Mouse (Mus musculus): ENCODE measurements around the gene Sarm1. TPM values are rescaled to one million over a fixed set of nuclear protein-coding genes. Genes with fewer than 3 reads are reported as not detected.
A peak's percentile ranks its signal among the peaks of the same experiment; 100 is the strongest.

The Sarm1 gene
- polyA plus RNA-seq, 1 experiment from 2014 or later: 49.7 TPM

DNA sequence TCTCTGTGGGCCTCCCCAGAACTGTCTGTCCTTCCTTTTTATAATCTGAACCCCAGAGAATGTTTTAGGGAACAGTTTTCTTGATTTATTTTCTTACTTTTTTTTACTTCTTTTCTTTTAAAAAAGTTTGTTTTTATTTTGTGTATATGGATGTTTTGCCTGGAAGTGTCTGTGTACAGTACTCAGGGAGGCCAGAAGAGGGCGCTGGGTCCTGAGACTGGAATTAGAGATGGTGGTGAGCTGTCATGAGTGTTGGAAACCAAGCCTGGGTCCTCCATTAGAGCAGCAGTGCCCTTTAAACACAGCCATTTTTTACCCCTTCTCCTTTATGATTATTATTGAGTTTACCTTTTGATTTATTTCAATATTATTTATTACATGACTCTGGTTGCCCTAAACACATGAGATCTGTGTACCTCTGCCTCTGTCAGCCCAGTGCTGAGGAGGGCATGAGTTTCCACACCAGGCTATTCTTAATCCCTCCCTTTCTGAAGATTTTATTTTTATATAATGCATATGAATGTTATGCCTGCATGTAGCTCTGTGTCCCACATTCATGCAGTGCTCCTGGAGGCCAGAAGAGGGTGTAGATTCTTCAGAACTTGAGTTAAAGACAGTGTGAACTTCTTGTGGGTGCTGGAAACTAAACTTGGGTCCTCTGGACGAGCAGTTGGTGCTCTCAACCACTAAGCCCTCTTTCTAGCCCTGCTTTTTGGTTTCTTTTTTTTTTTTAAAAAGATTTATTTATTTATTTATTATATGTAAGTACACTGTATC, 18.2 kb upstream of the Sarm1 start:
- Histone ChIP-seq H3K4me3 (replicated peaks; ENCODE audit: low read depth, low read length) (no peak overlapping the region), H3K4me2 (ENCODE audit: low read length) (no peak overlapping the region), H3K36me3 (ENCODE audit: control insufficient read depth, insufficient read depth, low read length) (peaks cover 62% of the 10 kb centered on the region), H3K9me3 (ENCODE audit: control insufficient read depth, low read length) (no peaks in the 10 kb centered on the region), H3K27ac (replicated peaks; ENCODE audit: low read depth, low read length) (no peak overlapping the region), H3K4me1 (ENCODE audit: control insufficient read depth, insufficient read depth, low read length) (peaks cover 13% of the 10 kb centered on the region), H3K9ac (replicated peaks; ENCODE audit: low read length) (no peak overlapping the region), H3K27me3 (ENCODE audit: control insufficient read depth, insufficient read depth, low read length) (no peaks in the 10 kb centered on the region)
- DNase-seq (no peak), ATAC-seq (ENCODE audit: low FRiP score, low TSS enrichment) (no peak)
- 69% methylated on average over 2 of the region's 2 CpGs for WGBS

DNA sequence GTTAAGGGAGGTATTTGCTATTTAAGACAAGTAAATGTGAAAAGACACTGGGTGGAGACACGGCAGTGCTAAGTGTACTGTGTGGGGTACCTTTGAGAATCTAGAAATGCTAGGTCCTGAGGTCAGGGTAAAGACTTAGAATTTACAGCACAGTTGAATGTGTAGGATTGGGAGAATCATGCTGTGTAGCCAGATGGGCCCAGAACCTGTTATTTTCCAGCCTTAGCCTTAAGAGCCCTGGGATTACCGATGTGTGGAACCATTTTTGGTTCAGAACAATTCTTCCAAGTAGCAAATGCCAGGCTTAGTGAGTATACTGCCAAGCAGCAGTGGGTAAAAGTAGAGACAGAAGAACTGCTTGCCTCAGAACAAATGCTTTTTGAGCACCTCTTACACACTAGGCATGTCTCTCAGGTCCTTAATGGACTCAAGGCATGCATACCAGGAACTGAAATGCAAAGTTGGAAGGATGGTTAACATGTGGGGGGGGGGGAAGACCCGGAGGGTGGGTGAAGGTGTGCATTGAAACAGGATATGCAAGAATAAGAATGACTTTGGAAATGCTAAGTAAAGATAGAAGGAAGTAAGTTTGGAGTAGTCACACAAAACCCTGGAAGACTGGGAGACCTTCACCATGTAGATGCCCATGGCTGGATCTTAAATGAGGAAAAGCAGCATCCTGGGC, 15.7 kb upstream of the Sarm1 start:
- Histone ChIP-seq H3K4me2 (ENCODE audit: low read length) (peak overlapping the region; percentile 88), H3K9me3 (ENCODE audit: control insufficient read depth, low read length) (no peaks in the 10 kb centered on the region), H3K4me3 (replicated peaks; ENCODE audit: low read depth, low read length) (peak overlapping the region; percentile 92), H3K27me3 (ENCODE audit: control insufficient read depth, insufficient read depth, low read length) (no peaks in the 10 kb centered on the region), H3K4me1 (ENCODE audit: control insufficient read depth, insufficient read depth, low read length) (peaks cover 13% of the 10 kb centered on the region), H3K27ac (replicated peaks; ENCODE audit: low read depth, low read length) (no peak overlapping the region), H3K36me3 (ENCODE audit: control insufficient read depth, insufficient read depth, low read length) (peaks cover 49% of the 10 kb centered on the region), H3K9ac (replicated peaks; ENCODE audit: low read length) (peak overlapping the region; percentile 91)
- DNase-seq (no peak), ATAC-seq (ENCODE audit: low FRiP score, low TSS enrichment) (no peak)
- 81% methylated on average over 3 of the region's 3 CpGs for WGBS

DNA sequence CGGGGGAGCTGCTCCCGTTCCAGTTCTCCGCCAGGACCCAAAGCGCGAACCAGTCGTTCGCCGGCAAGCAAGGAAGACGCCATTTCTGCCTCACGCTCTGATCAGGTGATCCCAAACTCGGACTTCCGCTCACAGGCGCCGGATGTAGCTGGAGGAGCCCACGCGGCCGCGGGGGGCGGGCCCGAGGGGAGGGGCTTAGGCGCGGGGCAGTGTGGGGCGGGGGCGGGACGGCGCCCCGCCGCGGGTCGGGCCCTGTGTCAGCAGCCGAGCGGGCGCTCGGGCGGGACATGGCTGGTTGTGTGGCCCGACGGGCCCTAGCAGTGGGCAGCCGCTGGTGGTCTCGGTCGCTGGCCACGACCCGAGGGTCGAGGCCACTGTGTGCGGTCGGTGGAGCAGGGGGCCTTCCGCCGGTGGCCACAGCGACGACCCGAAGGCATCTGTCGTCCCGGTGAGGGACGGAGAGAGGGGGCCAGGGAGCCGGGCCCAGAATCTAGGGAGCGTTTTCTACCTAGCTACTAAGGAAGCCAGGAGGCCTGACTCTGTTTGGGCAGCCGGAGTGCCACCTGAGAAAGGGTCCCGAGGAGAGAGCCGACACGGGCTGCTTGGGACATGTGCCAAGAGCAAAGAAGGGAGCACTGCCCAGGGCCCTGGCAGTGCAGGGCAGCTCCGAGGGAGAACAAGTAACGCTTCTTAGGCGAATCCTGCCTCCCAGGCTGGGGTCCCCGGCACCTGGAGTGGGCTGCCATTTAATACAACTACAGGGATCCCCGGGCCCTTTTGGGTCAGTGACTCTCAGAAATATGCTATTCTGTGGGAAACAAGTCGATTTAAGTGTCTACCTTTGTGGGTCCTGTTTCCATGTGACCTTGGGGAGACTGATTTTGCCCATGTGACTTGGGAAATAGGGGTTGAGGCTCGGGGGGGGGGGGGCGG, 14.7 kb upstream of the Sarm1 start, which contains the start of the genes Tmem199 and Poldip2:
Tmem199 (minus strand) TSS at position 148 of the 933 bp plus-strand sequence.
Poldip2 (plus strand) TSS at position 169 of the 933 bp plus-strand sequence.
- Histone ChIP-seq H3K4me2 (ENCODE audit: low read length) (peak within 1 kb of the TSS; percentile 88), H3K4me3 (replicated peaks; ENCODE audit: low read depth, low read length) (peak within 1 kb of the TSS; percentile 92), H3K27ac (replicated peaks; ENCODE audit: low read depth, low read length) (peak within 1 kb of the TSS; percentile 85), H3K36me3 (ENCODE audit: control insufficient read depth, insufficient read depth, low read length) (peaks cover 50% of the 10 kb centered on the region), H3K9ac (replicated peaks; ENCODE audit: low read length) (peak within 1 kb of the TSS; percentile 91), H3K4me1 (ENCODE audit: control insufficient read depth, insufficient read depth, low read length) (peaks cover 13% of the 10 kb centered on the region), H3K27me3 (ENCODE audit: control insufficient read depth, insufficient read depth, low read length) (no peaks in the 10 kb centered on the region), H3K9me3 (ENCODE audit: control insufficient read depth, low read length) (no peaks in the 10 kb centered on the region)
- under 1% methylated on average over 67 of the region's 67 CpGs for WGBS
- ATAC-seq (ENCODE audit: low FRiP score, low TSS enrichment): peak; percentile 95
- peak; percentile 98 for DNase-seq

- H3K27me3 ChIP-seq (ENCODE audit: control insufficient read depth, insufficient read depth, low read length): no peaks in the 10 kb centered on the region
- ATAC-seq (ENCODE audit: low FRiP score, low TSS enrichment) (no peak), DNase-seq (peak; percentile 59)
- H3K4me1 ChIP-seq (ENCODE audit: control insufficient read depth, insufficient read depth, low read length): peaks cover 13% of the 10 kb centered on the region
- H3K4me3 ChIP-seq (replicated peaks; ENCODE audit: low read depth, low read length): no peak overlapping the region
- H3K9ac ChIP-seq (replicated peaks; ENCODE audit: low read length): no peak overlapping the region
- H3K4me2 ChIP-seq (ENCODE audit: low read length): no peak overlapping the region
- H3K9me3 ChIP-seq (ENCODE audit: control insufficient read depth, low read length): no peaks in the 10 kb centered on the region
- WGBS: 78% methylated on average over 5 of the region's 5 CpGs
- no peak overlapping the region for H3K27ac ChIP-seq (replicated peaks; ENCODE audit: low read depth, low read length)
- peaks cover 39% of the 10 kb centered on the region for H3K36me3 ChIP-seq (ENCODE audit: control insufficient read depth, insufficient read depth, low read length)
Observed at GRCm38 (mm10) chr11:78509148-78509547, 11.6 kb upstream of the Sarm1 start.

GRCm38 (mm10) chr11:78505430-78505829, 7.9 kb upstream of the Sarm1 start:
- 82% methylated on average over 3 of the region's 3 CpGs for WGBS
- DNase-seq (no peak), ATAC-seq (ENCODE audit: low FRiP score, low TSS enrichment) (no peak)
- Histone ChIP-seq H3K27me3 (ENCODE audit: control insufficient read depth, insufficient read depth, low read length) (no peaks in the 10 kb centered on the region), H3K36me3 (ENCODE audit: control insufficient read depth, insufficient read depth, low read length) (peaks cover 38% of the 10 kb centered on the region), H3K4me3 (replicated peaks; ENCODE audit: low read depth, low read length) (no peak overlapping the region), H3K9me3 (ENCODE audit: control insufficient read depth, low read length) (no peaks in the 10 kb centered on the region), H3K9ac (replicated peaks; ENCODE audit: low read length) (no peak overlapping the region), H3K4me2 (ENCODE audit: low read length) (no peak overlapping the region), H3K4me1 (ENCODE audit: control insufficient read depth, insufficient read depth, low read length) (no peaks in the 10 kb centered on the region), H3K27ac (replicated peaks; ENCODE audit: low read depth, low read length) (no peak overlapping the region)

- H3K9me3 ChIP-seq (ENCODE audit: control insufficient read depth, low read length): no peaks in the 10 kb centered on the region
- H3K4me3 ChIP-seq (replicated peaks; ENCODE audit: low read depth, low read length): no peak within 1 kb of the TSS
- no peak within 1 kb of the TSS for H3K9ac ChIP-seq (replicated peaks; ENCODE audit: low read length)
- ATAC-seq (ENCODE audit: low FRiP score, low TSS enrichment) (no peak), DNase-seq (no peak)
- H3K4me2 ChIP-seq (ENCODE audit: low read length): no peak within 1 kb of the TSS
- H3K4me1 ChIP-seq (ENCODE audit: control insufficient read depth, insufficient read depth, low read length): 0 out of 2 replicates have a peak, but pooled peaks cover 3% of the 10 kb centered on the region
- 0 out of 2 replicates have a peak, but pooled peaks cover 5% of the 10 kb centered on the region for H3K27me3 ChIP-seq (ENCODE audit: control insufficient read depth, insufficient read depth, low read length)
- 77% methylated on average over 7 of the region's 7 CpGs for WGBS
- H3K36me3 ChIP-seq (ENCODE audit: control insufficient read depth, insufficient read depth, low read length): peaks cover 24% of the 10 kb centered on the region
- H3K27ac ChIP-seq (replicated peaks; ENCODE audit: low read depth, low read length): no peak within 1 kb of the TSS
Observed at GRCm38 (mm10) chr11:78502909-78503650, 5.5 kb upstream of the Sarm1 start, which contains the start of gene Sebox. TSS of gene Sebox (plus strand) at chr11:78503447.

- Histone ChIP-seq H3K4me3 (replicated peaks; ENCODE audit: low read depth, low read length) (no peak overlapping the region), H3K4me2 (ENCODE audit: low read length) (no peak overlapping the region), H3K36me3 (ENCODE audit: control insufficient read depth, insufficient read depth, low read length) (peaks cover 9% of the 10 kb centered on the region), H3K9me3 (ENCODE audit: control insufficient read depth, low read length) (no peaks in the 10 kb centered on the region), H3K9ac (replicated peaks; ENCODE audit: low read length) (no peak overlapping the region), H3K4me1 (ENCODE audit: control insufficient read depth, insufficient read depth, low read length) (peaks cover 3% of the 10 kb centered on the region; the same call in 1 of the 2 replicates), H3K27me3 (ENCODE audit: control insufficient read depth, insufficient read depth, low read length) (0 out of 2 replicates have a peak, but pooled peaks cover 5% of the 10 kb centered on the region), H3K27ac (replicated peaks; ENCODE audit: low read depth, low read length) (no peak overlapping the region)
- WGBS: 84% methylated on average over 20 of the region's 20 CpGs
- ATAC-seq (ENCODE audit: low FRiP score, low TSS enrichment) (no peak), DNase-seq (no peak)
Observed at GRCm38 (mm10) chr11:78501529-78501928, 4.0 kb upstream of the Sarm1 start.

Measured in midbrain, embryonic 14.5 days (tissue).